ENCODE assay signal across 8 mouse cellular contexts in genomic region chr17:8864638-8865497, GRCm38 (mm10).
DNase-seq lines count a peak whose midpoint lies in the region; ATAC-seq lines count a peak whose summit lies in the region.

No protein-coding gene starts in this region.

- intact Hi-C loops in heart, postnatal 14 days (cut with DNase I) = loop anchor here (10.0 kb wide), 1 partner anchor 60 kb away; no protein-coding TSS in a partner anchor

- no peak overlapping the region for H3K9ac ChIP-seq in heart, embryonic 12.5 days

- no peaks in the 10 kb centered on the region for H3K27me3 ChIP-seq in heart, embryonic 12.5 days (replicated peaks)

- H3K27ac ChIP-seq in heart, embryonic 12.5 days (ENCODE audit: poor library complexity, severe bottlenecking) = no peak overlapping the region

- H3K9me3 ChIP-seq in heart, embryonic 12.5 days (replicated peaks) = no peaks in the 10 kb centered on the region

- H3K36me3 ChIP-seq in heart, embryonic 12.5 days = no peaks in the 10 kb centered on the region

- 73% methylated on average over 8 of the region's 8 CpGs for WGBS in heart, embryonic 12.5 days

- H3K4me3 ChIP-seq in heart, embryonic 12.5 days = no peak overlapping the region

- H3K4me2 ChIP-seq in heart, embryonic 12.5 days = no peak overlapping the region

- peak; percentile 45 to 46 for DNase-seq in heart, adult 18-20 months
- DNase-seq in NIH3T3 (ENCODE audit: low read depth) = peak; percentile 92
- DNase-seq in heart, postnatal 14 days = peak; percentile 31 to 62
- peak; percentile 68 for DNase-seq in lung, postnatal 36 days
- no peak for DNase-seq in cerebellum, adult 9-10 months
- DNase-seq in gastrocnemius, postnatal 4 days (ENCODE audit: low spot score in 2 of 2) = no peak
- no peak for DNase-seq in cerebellum, postnatal 10 days

- H3K4me1 ChIP-seq in heart, embryonic 12.5 days (replicated peaks) = peaks cover 6% of the 10 kb centered on the region; the same call in 1 of the 2 replicates

- no peak for ATAC-seq in heart, embryonic 12.5 days (ENCODE audit: insufficient number of reproducible peaks, low FRiP score)

Comparison
In these comparisons a context has a peak if more than half of its experiments do, and no peak if none do; other contexts are left out.
1. DNase-seq: peak in heart, adult 18-20 months (2 of 2), NIH3T3 (single experiment), heart, postnatal 14 days (2 of 2) and lung, postnatal 36 days (single experiment); none in cerebellum, adult 9-10 months (single experiment), gastrocnemius, postnatal 4 days (0 of 2) and cerebellum, postnatal 10 days (0 of 2).